Mouse (Mus musculus) kidney, postnatal 0 days (tissue): ENCODE results near the gene Zfp384. TPM values are rescaled to one million over a fixed set of nuclear protein-coding genes. Genes with fewer than 3 reads are reported as not detected.

Experiments used
- ATAC-seq: fragments of 200-750 bp; cut with Nextera tagmentation; replicated peaks from 2 replicates; pipeline ENCODE4 v1.8.0; 2017; ENCODE audit warnings: low read depth, moderate number of reproducible peaks, moderate TSS enrichment, moderate library complexity; ENCODE audit not compliant: low FRiP score
- DNase-seq: peaks from one replicate; pipeline ENCODE4 v3.0.0-alpha.2; 2016; ENCODE audit warnings: low spot score
- H3K27ac ChIP-seq: fragments of 300-500 bp; sonication (generic); 2 replicates; pipeline ENCODE4 v1.5.1; 2014; ENCODE audit warnings: mild to moderate bottlenecking
- H3K27me3 ChIP-seq: fragments of 300-500 bp; sonication (generic); 2 replicates; pipeline ENCODE4 v1.6.1; 2014; ENCODE audit warnings: low read length, mixed read lengths; ENCODE audit not compliant: insufficient read depth
- H3K36me3 ChIP-seq: fragments of 300-500 bp; sonication (generic); 2 replicates; pipeline ENCODE4 v1.6.1; 2014; ENCODE audit warnings: low read length, mixed read lengths; ENCODE audit not compliant: insufficient read depth
- H3K4me1 ChIP-seq: fragments of 300-500 bp; sonication (generic); replicated peaks from 2 replicates; pipeline ENCODE4 v1.6.1; 2014; ENCODE audit warnings: antibody characterized with exemption, low read length, mixed read lengths; ENCODE audit not compliant: insufficient read depth
- H3K4me2 ChIP-seq: fragments of 300-500 bp; sonication (generic); 2 replicates; pipeline ENCODE4 v1.6.1; 2014; ENCODE audit warnings: mild to moderate bottlenecking, low read length, moderate library complexity, mixed read lengths
- H3K4me3 ChIP-seq: fragments of 300-500 bp; sonication (generic); replicated peaks from 2 replicates; pipeline ENCODE4 v1.5.1; 2014; ENCODE audit warnings: low read depth, low read length
- H3K9ac ChIP-seq: fragments of 300-500 bp; sonication (generic); 2 replicates; pipeline ENCODE4 v1.6.1; 2014; ENCODE audit warnings: low read depth, low read length
- H3K9me3 ChIP-seq: fragments of 300-500 bp; sonication (generic); replicated peaks from 2 replicates; pipeline ENCODE4 v1.6.1; 2016; ENCODE audit warnings: low read length, inconsistent platforms, mixed read lengths
- CTCF ChIP-seq: IDR thresholded peaks from 2 replicates; pipeline ENCODE4 v1.5.1; 2016; ENCODE audit warnings: antibody characterized with exemption, low read depth, mild to moderate bottlenecking, moderate library complexity
- WGBS: fragments of 180-500 bp; shearing (Covaris S2); extraction: QIAGEN DNeasy Blood & Tissue Kit; methylation state at CpG from one replicate; pipeline ENCODE4 v1.1.7; 2014; 5-methylcytosine and 5-hydroxymethylcytosine counted together
- polyA plus RNA-seq: library from polyadenylated mRNA; unstranded; fragments of >200 nt; fragmentation: Nextera tagmentation; extraction: Ambion mirVana; gene quantifications from 2 replicates; pipeline ENCODE4 v1.2.1, GENCODE M21; 2015

The Zfp384 gene
- polyA plus RNA-seq, 1 experiment from 2014 or later, result 11.3 TPM

- peak overlapping the region; percentile 99; the same call in 1 of the 2 replicates for H3K4me2 ChIP-seq
These were observed 13.0 kb upstream of the Zfp384 start for GRCm38 (mm10) chr6:124995831-124996403.

DNA sequence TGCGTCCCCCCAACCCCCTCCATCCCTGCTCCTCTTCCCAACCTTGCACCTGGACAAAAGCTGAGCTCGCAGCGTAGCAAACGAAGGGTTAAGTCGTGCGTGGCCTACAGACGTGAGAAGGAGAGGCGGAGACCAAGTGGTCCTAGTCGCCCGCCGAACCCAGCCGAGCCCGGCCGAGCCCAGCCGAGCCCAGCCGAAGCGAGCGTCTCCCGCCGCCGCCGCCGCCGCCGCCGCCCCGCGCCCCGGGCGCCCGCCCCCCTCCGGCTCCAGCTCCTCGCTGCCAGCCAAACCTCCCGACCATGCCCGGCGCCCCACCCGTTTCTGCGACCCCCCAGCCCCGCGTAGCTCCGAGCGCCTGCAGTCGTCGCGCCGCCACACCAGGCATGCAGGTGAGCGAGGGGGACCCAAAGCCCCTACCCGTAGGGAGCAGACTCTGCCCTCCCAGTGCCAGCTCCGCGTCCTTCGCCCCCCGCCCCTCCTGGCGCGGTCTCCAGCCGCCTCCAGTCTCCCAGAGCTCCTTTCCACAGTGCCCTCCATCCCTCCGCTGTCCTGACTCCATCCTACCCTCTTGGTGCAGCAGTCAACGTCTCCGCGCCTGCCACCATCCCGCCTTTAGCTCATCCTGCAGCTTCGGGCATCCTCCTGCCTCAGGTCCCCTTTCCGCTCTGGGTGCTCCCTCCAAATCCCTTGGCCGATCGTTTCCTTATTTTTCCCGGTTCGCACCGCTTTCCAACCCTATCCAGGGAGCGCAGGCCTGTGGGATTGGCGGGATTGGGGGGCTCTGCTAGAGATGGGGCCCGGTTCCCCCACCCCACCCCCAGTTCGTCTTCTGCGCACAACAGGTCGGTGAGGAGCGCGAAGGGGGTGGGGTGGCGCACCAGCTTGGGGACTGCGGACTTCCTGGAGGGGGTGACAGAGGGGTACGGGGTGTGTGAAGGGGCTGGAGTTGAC, 12.1 kb upstream of the Zfp384 start, which contains the start of gene Pianp:
Gene Pianp, plus strand, starts transcription at position 144 of the 951 bp plus-strand sequence.
- Histone ChIP-seq H3K4me1 (peaks cover 10% of the 10 kb centered on the region), H3K27ac (no peak within 1 kb of the TSS), H3K4me3 (peak within 1 kb of the TSS; percentile 51), H3K36me3 (no peaks in the 10 kb centered on the region), H3K4me2 (peak within 1 kb of the TSS; percentile 99), H3K27me3 (peaks cover 26% of the 10 kb centered on the region), H3K9me3 (no peaks in the 10 kb centered on the region), H3K9ac (peak within 1 kb of the TSS; percentile 57)
- DNase-seq (peak; percentile 78), ATAC-seq (peak; percentile 57)
- TF ChIP-seq CTCF, result no peak
- WGBS, result under 1% methylated on average over 65 of the region's 78 CpGs

More at GRCm38 (mm10) chr6:124995831-124996403, 13.0 kb upstream of the Zfp384 start:
- Histone ChIP-seq H3K36me3 (no peaks in the 10 kb centered on the region), H3K27ac (no peak overlapping the region), H3K9me3 (no peaks in the 10 kb centered on the region), H3K27me3 (peaks cover 26% of the 10 kb centered on the region), H3K9ac (peak overlapping the region; percentile 57; the same call in 1 of the 2 replicates), H3K4me1 (peaks cover 10% of the 10 kb centered on the region), H3K4me3 (0 out of 2 replicates have a peak overlapping the region, but pooled peaks have one; percentile 51)
- DNase-seq (no peak), ATAC-seq (no peak)
- 52% methylated on average over 8 of the region's 8 CpGs for WGBS
- no peak for TF ChIP-seq CTCF

DNA sequence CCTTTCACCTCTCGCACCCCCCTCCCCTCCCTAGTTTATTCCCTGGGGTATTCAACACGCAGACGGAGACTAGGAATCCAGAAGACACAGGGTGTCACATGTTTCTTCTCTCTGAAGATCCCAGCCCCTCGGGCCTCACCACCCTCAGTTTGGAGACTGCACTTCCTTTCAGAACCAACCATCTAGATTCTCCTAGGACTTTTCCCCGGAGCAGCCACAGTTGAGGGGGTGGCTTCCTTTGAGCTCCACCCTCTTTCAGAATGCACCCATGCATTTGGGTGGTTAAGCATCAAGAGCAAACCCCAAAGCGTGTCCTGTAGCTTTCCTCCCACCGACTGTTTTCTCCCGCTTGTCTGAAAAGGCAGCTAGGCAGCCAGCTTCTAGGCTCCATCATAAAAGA, 10.9 kb upstream of the Zfp384 start:
- Histone ChIP-seq H3K4me1 (peaks cover 10% of the 10 kb centered on the region), H3K9me3 (no peaks in the 10 kb centered on the region), H3K9ac (no peak overlapping the region), H3K36me3 (no peaks in the 10 kb centered on the region), H3K27me3 (peaks cover 26% of the 10 kb centered on the region), H3K4me3 (0 out of 2 replicates have a peak overlapping the region, but pooled peaks have one; percentile 51), H3K4me2 (peak overlapping the region; percentile 99), H3K27ac (no peak overlapping the region)
- ATAC-seq (no peak), DNase-seq (peak; percentile 43)
- WGBS, result 5% methylated on average over 8 of the region's 8 CpGs
- no peak for TF ChIP-seq CTCF

DNA sequence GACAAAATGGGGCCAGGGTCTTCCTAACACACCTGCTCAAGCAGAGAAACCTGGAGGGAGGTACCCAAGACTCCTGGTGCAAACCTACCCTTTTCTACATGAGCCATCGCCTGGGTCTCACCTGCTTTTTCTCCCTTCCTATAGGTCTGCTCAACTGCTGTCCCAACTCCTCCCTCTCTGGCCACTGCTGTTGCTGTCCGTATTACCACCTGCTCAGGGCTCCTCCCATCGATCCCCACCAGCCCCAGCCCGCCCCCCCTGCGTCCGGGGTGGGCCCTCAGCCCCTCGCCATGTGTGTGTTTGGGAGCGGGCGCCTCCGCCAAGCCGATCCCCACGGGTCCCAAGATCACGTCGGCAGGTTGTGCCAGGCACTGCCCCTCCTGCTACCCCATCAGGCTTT, 9.9 kb upstream of the Zfp384 start:
- peaks cover 26% of the 10 kb centered on the region for H3K27me3 ChIP-seq
- H3K9ac ChIP-seq, result no peak overlapping the region
- no peak for TF ChIP-seq CTCF
- H3K4me1 ChIP-seq, result peaks cover 10% of the 10 kb centered on the region
- ATAC-seq (no peak), DNase-seq (no peak)
- 25% methylated on average over 14 of the region's 14 CpGs for WGBS
- no peak overlapping the region for H3K4me3 ChIP-seq
- H3K36me3 ChIP-seq, result no peaks in the 10 kb centered on the region
- H3K9me3 ChIP-seq, result no peaks in the 10 kb centered on the region
- H3K4me2 ChIP-seq, result no peak overlapping the region
- no peak overlapping the region for H3K27ac ChIP-seq

DNA sequence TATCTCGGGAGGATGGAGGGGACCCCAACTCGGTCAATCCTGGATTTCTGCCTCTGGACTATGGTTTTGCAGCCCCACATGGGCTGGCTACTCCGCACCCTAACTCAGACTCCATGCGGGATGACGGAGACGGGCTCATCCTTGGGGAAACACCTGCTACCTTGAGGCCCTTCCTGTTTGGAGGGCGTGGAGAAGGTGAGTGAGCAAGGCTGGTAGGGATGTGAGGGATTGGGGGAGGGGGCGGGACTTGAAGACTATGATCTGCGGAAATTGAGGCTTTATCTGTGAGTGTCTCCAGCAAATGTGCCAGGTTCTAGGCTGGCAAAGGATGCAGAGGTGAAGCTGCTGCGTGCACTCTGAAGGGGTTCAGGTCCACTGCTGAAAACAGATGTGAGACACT, 9.4 kb upstream of the Zfp384 start:
- H3K4me1 ChIP-seq, result peaks cover 10% of the 10 kb centered on the region
- no peaks in the 10 kb centered on the region for H3K9me3 ChIP-seq
- H3K36me3 ChIP-seq, result no peaks in the 10 kb centered on the region
- DNase-seq (no peak), ATAC-seq (no peak)
- no peak for TF ChIP-seq CTCF
- H3K9ac ChIP-seq, result no peak overlapping the region
- H3K4me2 ChIP-seq, result no peak overlapping the region
- H3K27me3 ChIP-seq, result peaks cover 24% of the 10 kb centered on the region
- WGBS, result 34% methylated on average over 10 of the region's 10 CpGs
- H3K27ac ChIP-seq, result no peak overlapping the region
- no peak overlapping the region for H3K4me3 ChIP-seq

- 30% methylated on average over 3 of the region's 3 CpGs for WGBS
- no peaks in the 10 kb centered on the region for H3K4me1 ChIP-seq
- H3K4me3 ChIP-seq, result no peak overlapping the region
- ATAC-seq, result no peak
- no peak for DNase-seq
- H3K9me3 ChIP-seq, result no peaks in the 10 kb centered on the region
- no peak for TF ChIP-seq CTCF
- H3K4me2 ChIP-seq, result no peak overlapping the region
- no peaks in the 10 kb centered on the region for H3K27me3 ChIP-seq
- no peaks in the 10 kb centered on the region for H3K36me3 ChIP-seq
- no peak overlapping the region for H3K9ac ChIP-seq
- no peak overlapping the region for H3K27ac ChIP-seq
These were observed 5.2 kb upstream of the Zfp384 start for GRCm38 (mm10) chr6:125003706-125004105.
